Mouse (Mus musculus) limb, embryonic 14.5 days (tissue): ENCODE data around the gene Hcrtr1. TPM values are rescaled to one million over a fixed set of nuclear protein-coding genes. Genes with fewer than 3 reads are reported as not detected.

Experiments
- ATAC-seq: fragments of 200-750 bp; cut with Nextera tagmentation; 2 replicates; pipeline ENCODE4 v1.8.0; 2017; ENCODE audit warnings: low read depth, moderate number of reproducible peaks, moderate TSS enrichment; ENCODE audit not compliant: low FRiP score
- DNase-seq: peaks from one replicate; pipeline ENCODE4 v3.0.0-alpha.2; 2015; ENCODE audit warnings: low spot score
- H3K27ac ChIP-seq: fragments of 300-500 bp; sonication (generic); replicated peaks from 2 replicates; pipeline ENCODE4 v1.5.1; 2014; ENCODE audit warnings: low read depth, mild to moderate bottlenecking, low read length, moderate library complexity, mixed read lengths
- H3K27me3 ChIP-seq: fragments of 300-500 bp; sonication (generic); 2 replicates; pipeline ENCODE4 v1.6.1; 2014; ENCODE audit warnings: low read length, mixed read lengths; ENCODE audit not compliant: control insufficient read depth, insufficient read depth
- H3K36me3 ChIP-seq: fragments of 300-500 bp; sonication (generic); 2 replicates; pipeline ENCODE4 v1.6.1; 2014; ENCODE audit warnings: mild to moderate bottlenecking, low read length, moderate library complexity, mixed read lengths; ENCODE audit not compliant: control insufficient read depth, insufficient read depth
- H3K4me1 ChIP-seq: fragments of 300-500 bp; sonication (generic); 2 replicates; pipeline ENCODE4 v1.6.1; 2014; ENCODE audit warnings: antibody characterized with exemption, low read length, mixed read lengths; ENCODE audit not compliant: control insufficient read depth, insufficient read depth
- H3K4me2 ChIP-seq: fragments of 300-500 bp; sonication (generic); replicated peaks from 2 replicates; pipeline ENCODE4 v1.6.1; 2014; ENCODE audit warnings: low read depth, mild to moderate bottlenecking, low read length, moderate library complexity; ENCODE audit not compliant: severe bottlenecking
- H3K4me3 ChIP-seq: fragments of 300-500 bp; sonication (generic); replicated peaks from 2 replicates; pipeline ENCODE4 v1.5.1; 2014; ENCODE audit warnings: low read length
- H3K9ac ChIP-seq: fragments of 300-500 bp; sonication (generic); 2 replicates; pipeline ENCODE4 v1.6.1; 2014; ENCODE audit warnings: mild to moderate bottlenecking, low read depth, low read length, moderate library complexity; ENCODE audit not compliant: severe bottlenecking
- H3K9me3 ChIP-seq: fragments of 300-500 bp; sonication (generic); 2 replicates; pipeline ENCODE4 v1.6.1; 2016; ENCODE audit warnings: low read length; ENCODE audit not compliant: control insufficient read depth
- POLR2A ChIP-seq: fragments of 200-500 bp; IDR thresholded peaks from 2 replicates; pipeline ENCODE4 v1.8.0; 2012; ENCODE audit warnings: inconsistent platforms, mild to moderate bottlenecking, moderate library complexity, borderline replicate concordance; ENCODE audit not compliant: insufficient read depth, insufficient read length; ENCODE audit errors: extremely low read depth
- WGBS: fragments of 180-500 bp; shearing (Covaris S2); extraction: QIAGEN DNeasy Blood & Tissue Kit; methylation state at CpG from one replicate; pipeline ENCODE4 v1.1.7; 2014; 5-methylcytosine and 5-hydroxymethylcytosine counted together
- polyA plus RNA-seq, 2 experiments: library from polyadenylated mRNA; depleted of rRNA in 1 of 2; stranded (reverse) in 1 of 2; unstranded in 1 of 2; fragments of >200 nt; fragmentation: Nextera tagmentation in 1 of 2; extraction: Ambion mirVana in 1 of 2; gene quantifications; 2 replicates each; pipeline versions ENCODE4 v1.2.1 to v1.2.3; 2012 to 2014

Hcrtr1 gene
- polyA plus RNA-seq, 2 experiments: 0.08 to 0.10 TPM

- no peak for DNase-seq
- no peak overlapping the region for H3K9ac ChIP-seq
- WGBS: 87% methylated on average over 5 of the region's 5 CpGs
- H3K4me2 ChIP-seq: no peak overlapping the region
- H3K4me1 ChIP-seq: no peaks in the 10 kb centered on the region
- H3K4me3 ChIP-seq: no peak overlapping the region
- H3K27ac ChIP-seq: no peak overlapping the region
- no peak for TF ChIP-seq POLR2A
- H3K27me3 ChIP-seq: no peaks in the 10 kb centered on the region
- no peak for ATAC-seq
- no peaks in the 10 kb centered on the region for H3K9me3 ChIP-seq
- H3K36me3 ChIP-seq: peaks cover 41% of the 10 kb centered on the region
Observed at GRCm38 (mm10) chr4:130128907-130129306, 10.3 kb downstream of the Hcrtr1 start.

- no peaks in the 10 kb centered on the region for H3K9me3 ChIP-seq
- WGBS: 42% methylated on average over 5 of the region's 5 CpGs
- peaks cover 67% of the 10 kb centered on the region for H3K36me3 ChIP-seq
- H3K4me1 ChIP-seq: no peaks in the 10 kb centered on the region
- no peaks in the 10 kb centered on the region for H3K27me3 ChIP-seq
- no peak overlapping the region for H3K27ac ChIP-seq
- no peak overlapping the region for H3K9ac ChIP-seq
- ATAC-seq (no peak), DNase-seq (no peak)
- no peak overlapping the region for H3K4me2 ChIP-seq
- no peak for TF ChIP-seq POLR2A
- H3K4me3 ChIP-seq: no peak overlapping the region
Observed at GRCm38 (mm10) chr4:130125935-130126334, 13.2 kb downstream of the Hcrtr1 start.

- TF ChIP-seq POLR2A: no peak
- no peak overlapping the region for H3K4me2 ChIP-seq
- no peaks in the 10 kb centered on the region for H3K27me3 ChIP-seq
- no peaks in the 10 kb centered on the region for H3K4me1 ChIP-seq
- ATAC-seq (no peak), DNase-seq (no peak)
- no peaks in the 10 kb centered on the region for H3K9me3 ChIP-seq
- no peak overlapping the region for H3K4me3 ChIP-seq
- H3K9ac ChIP-seq: no peak overlapping the region
- no peak overlapping the region for H3K27ac ChIP-seq
- peaks cover 73% of the 10 kb centered on the region for H3K36me3 ChIP-seq
- WGBS: 90% methylated on average over 6 of the region's 6 CpGs
Observed at GRCm38 (mm10) chr4:130125164-130125563, 14.0 kb downstream of the Hcrtr1 start.

GRCm38 (mm10) chr4:130124110-130124509 lies 15.0 kb downstream of the Hcrtr1 start:
- Histone ChIP-seq H3K36me3 (peaks cover 73% of the 10 kb centered on the region), H3K9ac (no peak overlapping the region), H3K27ac (no peak overlapping the region), H3K27me3 (no peaks in the 10 kb centered on the region), H3K4me1 (no peaks in the 10 kb centered on the region), H3K4me2 (no peak overlapping the region), H3K9me3 (no peaks in the 10 kb centered on the region), H3K4me3 (no peak overlapping the region)
- WGBS: 84% methylated on average over 4 of the region's 4 CpGs
- ATAC-seq: no peak
- no peak for DNase-seq
- TF ChIP-seq POLR2A: no peak

- Histone ChIP-seq H3K27me3 (no peaks in the 10 kb centered on the region), H3K9ac (no peak overlapping the region), H3K27ac (no peak overlapping the region), H3K9me3 (no peaks in the 10 kb centered on the region), H3K4me1 (no peaks in the 10 kb centered on the region), H3K4me2 (no peak overlapping the region), H3K4me3 (no peak overlapping the region), H3K36me3 (peaks cover 70% of the 10 kb centered on the region)
- WGBS: 85% methylated on average over 5 of the region's 5 CpGs
- DNase-seq: no peak
- no peak for TF ChIP-seq POLR2A
- no peak for ATAC-seq
Observed at GRCm38 (mm10) chr4:130123020-130123419, 16.1 kb downstream of the Hcrtr1 start.

GRCm38 (mm10) chr4:130121560-130121959 lies 17.6 kb downstream of the Hcrtr1 start:
- no peak overlapping the region for H3K4me2 ChIP-seq
- H3K4me3 ChIP-seq: no peak overlapping the region
- ATAC-seq: no peak
- no peak overlapping the region for H3K27ac ChIP-seq
- no peak for DNase-seq
- 80% methylated on average over 8 of the region's 8 CpGs for whole genome bisulfite sequencing
- no peak overlapping the region for H3K9ac ChIP-seq
- no peaks in the 10 kb centered on the region for H3K4me1 ChIP-seq
- no peaks in the 10 kb centered on the region for H3K27me3 ChIP-seq
- H3K9me3 ChIP-seq: no peaks in the 10 kb centered on the region
- H3K36me3 ChIP-seq: peaks cover 59% of the 10 kb centered on the region
- TF ChIP-seq POLR2A: no peak
